10 mouse cellular contexts compared by ENCODE assay signal in genomic region chr2:132281560-132282452, GRCm38 (mm10). TPM values are rescaled to one million over a fixed set of nuclear protein-coding genes. Genes with fewer than 3 reads are reported as not detected.
DNase-seq lines count a peak whose midpoint lies in the region; ATAC-seq and TF ChIP-seq lines count a peak whose summit lies in the region.
"Had no signal": no experiment of that assay in that cellular context is flagged by ENCODE, and none has a peak within 500 bp of the region (broad histone marks: within the 10 kb centered on the region; RNA-seq: fewer than 3 reads in every experiment).

No protein-coding gene starts in this region.

- TF ChIP-seq CTCF in stomach, postnatal 0 days (IDR thresholded peaks at IDR 0.05; ENCODE audit: low read depth): no peak

- no peak overlapping the region; the same call in 1 of the 2 replicates for H3K27ac ChIP-seq in heart, embryonic 12.5 days (ENCODE audit: poor library complexity, severe bottlenecking)
- no peak overlapping the region for H3K27ac ChIP-seq in neural tube, embryonic 11.5 days (ENCODE audit: low read depth, low read length)
- H3K27ac ChIP-seq in liver, embryonic 15.5 days (replicated peaks): peak overlapping the region; percentile 29; the same call in 1 of the 2 replicates
- H3K27ac ChIP-seq in stomach, postnatal 0 days (replicated peaks): peak overlapping the region; percentile 58; the same call in 1 of the 2 replicates
- no peak overlapping the region for H3K27ac ChIP-seq in hindbrain, embryonic 12.5 days
- H3K27ac ChIP-seq: neural tube, embryonic 12.5 days had no signal

- peaks cover 54% of the 10 kb centered on the region for H3K4me1 ChIP-seq in heart, embryonic 12.5 days (replicated peaks)
- H3K4me1 ChIP-seq in neural tube, embryonic 11.5 days (ENCODE audit: control insufficient read depth, insufficient read depth, low read length): peaks cover 15% of the 10 kb centered on the region; the same call in 1 of the 2 replicates
- H3K4me1 ChIP-seq in liver, embryonic 15.5 days (replicated peaks): peaks cover 48% of the 10 kb centered on the region
- peaks cover 7% of the 10 kb centered on the region for H3K4me1 ChIP-seq in stomach, postnatal 0 days (replicated peaks; ENCODE audit: control insufficient read depth, insufficient read depth)
- peaks cover 27% of the 10 kb centered on the region for H3K4me1 ChIP-seq in hindbrain, embryonic 12.5 days

- DNase-seq in heart, adult 8-10 months (ENCODE audit: low spot score): no peak
- DNase-seq in neural tube, embryonic 11.5 days (ENCODE audit: low spot score): no peak
- DNase-seq in neural tube, embryonic 10.5 days (ENCODE audit: extremely low spot score, low spot score): no peak
- DNase-seq in stomach, postnatal 0 days (ENCODE audit: low spot score): no peak
- DNase-seq in testis, postnatal 14 days (ENCODE audit: low spot score): no peak

- H3K4me2 ChIP-seq in heart, embryonic 12.5 days: peak overlapping the region; percentile 50
- no peak overlapping the region for H3K4me2 ChIP-seq in neural tube, embryonic 11.5 days (ENCODE audit: low read depth)
- no peak overlapping the region for H3K4me2 ChIP-seq in liver, embryonic 15.5 days
- no peak overlapping the region for H3K4me2 ChIP-seq in stomach, postnatal 0 days (replicated peaks; ENCODE audit: low read depth)
- no peak overlapping the region for H3K4me2 ChIP-seq in hindbrain, embryonic 12.5 days (replicated peaks)
- H3K4me2 ChIP-seq: neural tube, embryonic 12.5 days had no signal

- no peak for ATAC-seq in heart, embryonic 12.5 days (ENCODE audit: insufficient number of reproducible peaks, low FRiP score)
- ATAC-seq in neural tube, embryonic 11.5 days (ENCODE audit: insufficient read depth, low FRiP score, low TSS enrichment): 0 out of 2 replicates have a peak, but pooled peaks have one; percentile 10
- no peak for ATAC-seq in liver, embryonic 15.5 days (ENCODE audit: insufficient read depth)
- ATAC-seq in stomach, postnatal 0 days (ENCODE audit: low FRiP score, low TSS enrichment): no peak
- ATAC-seq in hindbrain, embryonic 12.5 days (ENCODE audit: low FRiP score): no peak
- ATAC-seq: Patski had no signal

- H3K9ac ChIP-seq in heart, embryonic 12.5 days: peak overlapping the region; percentile 55; the same call in 1 of the 2 replicates
- H3K9ac ChIP-seq in neural tube, embryonic 11.5 days (ENCODE audit: low read length): no peak overlapping the region
- no peak overlapping the region for H3K9ac ChIP-seq in liver, embryonic 15.5 days
- H3K9ac ChIP-seq in stomach, postnatal 0 days (ENCODE audit: low read length): no peak overlapping the region
- H3K9ac ChIP-seq in hindbrain, embryonic 12.5 days: no peak overlapping the region
- H3K9ac ChIP-seq: neural tube, embryonic 12.5 days had no signal

- no peaks in the 10 kb centered on the region for H3K9me3 ChIP-seq in heart, embryonic 12.5 days (replicated peaks)
- H3K9me3 ChIP-seq in neural tube, embryonic 11.5 days (ENCODE audit: control insufficient read depth, low read length): no peaks in the 10 kb centered on the region
- no peaks in the 10 kb centered on the region for H3K9me3 ChIP-seq in liver, embryonic 15.5 days (replicated peaks)
- no peaks in the 10 kb centered on the region for H3K9me3 ChIP-seq in stomach, postnatal 0 days (ENCODE audit: control insufficient read depth, low read length)
- 0 out of 2 replicates have a peak, but pooled peaks cover 1% of the 10 kb centered on the region for H3K9me3 ChIP-seq in hindbrain, embryonic 12.5 days (replicated peaks)
- H3K9me3 ChIP-seq: neural tube, embryonic 12.5 days had no signal

- peaks cover 4% of the 10 kb centered on the region; the same call in 1 of the 2 replicates for H3K36me3 ChIP-seq in heart, embryonic 12.5 days
- no peaks in the 10 kb centered on the region for H3K36me3 ChIP-seq in neural tube, embryonic 11.5 days (ENCODE audit: control insufficient read depth, insufficient read depth, low read length)
- H3K36me3 ChIP-seq in liver, embryonic 15.5 days (replicated peaks): 0 out of 2 replicates have a peak, but pooled peaks cover 6% of the 10 kb centered on the region
- H3K36me3 ChIP-seq in stomach, postnatal 0 days (ENCODE audit: control insufficient read depth, insufficient read depth, low read length): no peaks in the 10 kb centered on the region; the same call in 1 of the 2 replicates
- no peaks in the 10 kb centered on the region for H3K36me3 ChIP-seq in hindbrain, embryonic 12.5 days

- WGBS in heart, embryonic 12.5 days: 52% methylated on average over 10 of the region's 10 CpGs
- 64% methylated on average over 10 of the region's 10 CpGs for WGBS in neural tube, embryonic 11.5 days
- 44% methylated on average over 10 of the region's 10 CpGs for WGBS in liver, embryonic 15.5 days (ENCODE audit: insufficient replicate concordance)
- WGBS in stomach, postnatal 0 days: 55% methylated on average over 10 of the region's 10 CpGs
- WGBS in hindbrain, embryonic 12.5 days: 69% methylated on average over 10 of the region's 10 CpGs

- no peak for TF ChIP-seq EP300 in stomach, postnatal 0 days (optimal IDR thresholded peaks at IDR 0.05)

- H3K4me3 ChIP-seq in heart, embryonic 12.5 days: no peak overlapping the region
- H3K4me3 ChIP-seq in neural tube, embryonic 11.5 days (ENCODE audit: low read depth, low read length): no peak overlapping the region
- no peak overlapping the region for H3K4me3 ChIP-seq in liver, embryonic 15.5 days (replicated peaks)
- no peak overlapping the region for H3K4me3 ChIP-seq in stomach, postnatal 0 days (ENCODE audit: low read depth, low read length)
- no peak overlapping the region for H3K4me3 ChIP-seq in hindbrain, embryonic 12.5 days
- H3K4me3 ChIP-seq: neural tube, embryonic 12.5 days had no signal

- 0 out of 2 replicates have a peak, but pooled peaks cover 5% of the 10 kb centered on the region for H3K27me3 ChIP-seq in heart, embryonic 12.5 days (replicated peaks)
- no peaks in the 10 kb centered on the region for H3K27me3 ChIP-seq in neural tube, embryonic 11.5 days (ENCODE audit: control insufficient read depth, insufficient read depth, low read length)
- no peaks in the 10 kb centered on the region for H3K27me3 ChIP-seq in liver, embryonic 15.5 days
- no peaks in the 10 kb centered on the region for H3K27me3 ChIP-seq in stomach, postnatal 0 days (ENCODE audit: control insufficient read depth, insufficient read depth, low read length)
- no peaks in the 10 kb centered on the region for H3K27me3 ChIP-seq in hindbrain, embryonic 12.5 days
- H3K27me3 ChIP-seq: neural tube, embryonic 12.5 days; Patski had no signal

RNA-seq across cellular contexts. Expression of gene Cds2, which starts 18.9 kb away (rescaled TPM):
- polyA plus RNA-seq in heart, embryonic 12.5 days (2016; fragmentation: Nextera tagmentation; extraction: Ambion mirVana): 18.9 and 21.0 TPM in 2 replicates
- 10 to 100 TPM; 79.2 to 97.9 (median 83.9) TPM for total RNA-seq in heart, adult 8-10 months (2022)
- 35.8 and 37.6 TPM in 2 replicates for polyA plus RNA-seq in neural tube, embryonic 11.5 days (2014; fragmentation: Nextera tagmentation; extraction: Ambion mirVana)
- polyA plus RNA-seq in liver, embryonic 15.5 days (2015; fragmentation: Nextera tagmentation; extraction: Ambion mirVana): 8.8 and 9.6 TPM in 2 replicates
- polyA plus RNA-seq in stomach, postnatal 0 days (2015; fragmentation: Nextera tagmentation; extraction: Ambion mirVana): 12.6 and 13.1 TPM in 2 replicates
- 41.6 and 43.7 TPM in 2 replicates for polyA plus RNA-seq in hindbrain, embryonic 12.5 days (2016; fragmentation: Nextera tagmentation; extraction: Ambion mirVana)

RNA-seq across cellular contexts. Expression of gene Pcna, which starts 28.7 kb away (rescaled TPM):
- polyA plus RNA-seq in heart, embryonic 12.5 days (2016; fragmentation: Nextera tagmentation; extraction: Ambion mirVana): 172 and 177 TPM in 2 replicates
- 10 to 100 TPM; 33.1 to 42.6 (median 38.3) TPM for total RNA-seq in heart, adult 8-10 months (2022)
- 314 and 334 TPM in 2 replicates for polyA plus RNA-seq in neural tube, embryonic 11.5 days (2014; fragmentation: Nextera tagmentation; extraction: Ambion mirVana)
- polyA plus RNA-seq in liver, embryonic 15.5 days (2015; fragmentation: Nextera tagmentation; extraction: Ambion mirVana): 249 and 274 TPM in 2 replicates
- 108 and 110 TPM in 2 replicates for polyA plus RNA-seq in stomach, postnatal 0 days (2015; fragmentation: Nextera tagmentation; extraction: Ambion mirVana)
- polyA plus RNA-seq in hindbrain, embryonic 12.5 days (2016; fragmentation: Nextera tagmentation; extraction: Ambion mirVana): 173 and 178 TPM in 2 replicates

RNA-seq across cellular contexts. Expression of gene Tmem230, which starts 34.2 kb away (rescaled TPM):
- polyA plus RNA-seq in heart, embryonic 12.5 days (2016; fragmentation: Nextera tagmentation; extraction: Ambion mirVana): 40.3 and 40.7 TPM in 2 replicates
- 10 to 100 TPM; 25.1 to 29.2 (median 26.2) TPM for total RNA-seq in heart, adult 8-10 months (2022)
- polyA plus RNA-seq in neural tube, embryonic 11.5 days (2014; fragmentation: Nextera tagmentation; extraction: Ambion mirVana): 58.8 and 59.0 TPM in 2 replicates
- 14.7 and 15.5 TPM in 2 replicates for polyA plus RNA-seq in liver, embryonic 15.5 days (2015; fragmentation: Nextera tagmentation; extraction: Ambion mirVana)
- 28.6 and 29.4 TPM in 2 replicates for polyA plus RNA-seq in stomach, postnatal 0 days (2015; fragmentation: Nextera tagmentation; extraction: Ambion mirVana)
- 56.5 and 60.9 TPM in 2 replicates for polyA plus RNA-seq in hindbrain, embryonic 12.5 days (2016; fragmentation: Nextera tagmentation; extraction: Ambion mirVana)

Comparison
In these comparisons a context has a peak if more than half of its experiments do, and no peak if none do; other contexts are left out.
1. H3K27ac ChIP-seq: peak in liver, embryonic 15.5 days (single experiment) and stomach, postnatal 0 days (single experiment); none in heart, embryonic 12.5 days (single experiment), neural tube, embryonic 11.5 days (single experiment) and hindbrain, embryonic 12.5 days (single experiment).